Mouse (Mus musculus): ENCODE measurements at regions not wholly inside any gene's neighbourhood (a gene's known extent, or its start where the extent isn't known, plus 50 kb on each side); places are given as distances from the start of the nearest gene placed in this dataset.
"Not testable (repeated sequence)": the region's sequence is repeated elsewhere in the genome, so short reads cannot be mapped to it uniquely, and the experiment has no call there.

DNA sequence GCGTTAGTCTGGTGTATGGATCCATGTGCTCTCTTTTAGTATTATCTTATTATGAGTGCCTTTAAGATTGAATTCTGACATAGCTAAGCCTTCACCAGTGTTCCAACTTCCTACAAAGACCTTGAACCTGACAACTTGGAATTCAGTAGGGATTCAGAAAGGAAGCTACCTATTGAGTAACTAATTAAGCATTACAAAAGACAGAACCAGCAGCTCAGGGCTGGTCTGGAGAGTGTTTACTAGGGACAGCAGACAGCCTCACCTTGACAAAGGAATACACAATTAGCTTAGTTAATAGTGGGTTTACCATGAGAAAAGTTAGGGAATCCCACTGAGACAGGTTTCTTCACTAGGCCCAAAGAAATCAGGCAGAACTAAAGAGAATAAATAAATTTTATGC lies 202.6 kb upstream of the Cntn5 start:
- 86% methylated on average over 1 of the region's 1 CpGs for WGBS
- not testable (repeated sequence) for H3K36me3 ChIP-seq (ENCODE audit: control insufficient read depth, insufficient read depth, low read length); H3K4me2 ChIP-seq (ENCODE audit: low read depth, low read length); H3K27me3 ChIP-seq (ENCODE audit: control insufficient read depth, insufficient read depth, low read length); H3K4me3 ChIP-seq (replicated peaks; ENCODE audit: low read length); H3K9ac ChIP-seq (ENCODE audit: low read length); H3K4me1 ChIP-seq (ENCODE audit: control insufficient read depth, insufficient read depth, low read length); H3K9me3 ChIP-seq (replicated peaks; ENCODE audit: control insufficient read depth, low read length); H3K27ac ChIP-seq (ENCODE audit: low read length); ATAC-seq (ENCODE audit: insufficient read depth, low FRiP score)

DNA sequence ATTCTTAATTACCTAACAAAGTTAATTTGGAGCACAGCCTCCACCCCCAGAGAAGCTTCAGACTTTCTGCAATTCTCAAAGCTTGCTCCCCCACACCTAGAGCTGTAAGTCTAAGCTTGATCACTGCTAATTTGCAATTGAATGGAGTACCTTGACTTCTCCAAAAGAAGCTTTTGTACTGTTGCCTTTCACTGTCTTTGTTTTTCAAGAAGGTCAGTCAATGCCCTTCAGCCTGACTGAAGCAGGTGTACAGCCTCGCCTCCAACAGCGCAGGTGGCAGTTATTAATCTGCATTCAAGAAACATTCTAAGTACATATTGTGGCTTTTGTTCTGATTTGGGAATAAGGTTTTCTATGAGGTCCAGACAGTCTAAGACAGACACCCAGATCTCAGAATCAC lies 201.7 kb upstream of the Cntn5 start:
- Histone ChIP-seq H3K27ac (ENCODE audit: low read length) (no peak overlapping the region), H3K36me3 (ENCODE audit: control insufficient read depth, insufficient read depth, low read length) (no peaks in the 10 kb centered on the region), H3K4me1 (ENCODE audit: control insufficient read depth, insufficient read depth, low read length) (no peaks in the 10 kb centered on the region), H3K9me3 (replicated peaks; ENCODE audit: control insufficient read depth, low read length) (no peaks in the 10 kb centered on the region), H3K4me3 (replicated peaks; ENCODE audit: low read length) (no peak overlapping the region), H3K27me3 (ENCODE audit: control insufficient read depth, insufficient read depth, low read length) (no peaks in the 10 kb centered on the region), H3K9ac (ENCODE audit: low read length) (no peak overlapping the region), H3K4me2 (ENCODE audit: low read depth, low read length) (no peak overlapping the region)
- no peak for ATAC-seq (ENCODE audit: insufficient read depth, low FRiP score)
- WGBS, result 96% methylated on average over 2 of the region's 2 CpGs

DNA sequence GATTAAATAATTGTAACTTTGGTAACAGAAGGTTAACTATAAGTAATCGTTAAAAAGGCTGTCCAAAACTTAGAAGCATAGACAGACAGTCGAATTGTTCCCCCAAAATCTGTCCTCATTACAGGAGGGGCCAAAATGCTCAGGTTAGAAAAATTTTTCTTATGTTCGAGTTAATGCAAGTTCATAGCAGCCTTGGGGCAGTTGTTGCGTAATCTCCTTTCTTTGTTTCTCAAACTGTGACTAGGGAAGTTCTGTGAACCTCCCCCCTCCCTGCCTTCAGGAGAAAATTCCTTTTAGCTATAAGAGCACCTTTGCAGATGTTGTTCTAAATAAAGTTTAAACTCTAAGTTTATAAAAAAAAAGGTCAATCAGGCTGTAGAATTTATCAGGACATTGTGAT lies 198.9 kb upstream of the Cntn5 start:
- WGBS, result 71% methylated on average over 4 of the region's 4 CpGs

DNA sequence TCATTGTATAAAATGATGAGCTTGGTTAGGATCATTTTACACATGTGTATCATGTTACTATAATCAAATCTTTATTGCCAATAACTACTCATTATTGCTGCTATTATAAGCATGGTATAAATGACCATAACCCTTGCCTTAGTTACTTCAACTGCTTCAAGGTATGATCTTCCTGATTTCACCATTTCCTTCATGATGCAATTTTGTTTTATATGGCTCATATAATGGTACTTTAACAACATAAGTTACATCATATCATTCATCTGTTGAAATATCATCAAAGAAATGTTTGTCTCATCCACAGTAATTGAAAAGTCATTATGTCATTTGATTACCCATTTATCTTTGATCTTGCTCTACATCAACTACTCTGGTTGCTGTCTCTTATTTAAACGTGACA lies 188.3 kb upstream of the Cntn5 start:
- no peaks in the 10 kb centered on the region for H3K4me1 ChIP-seq (ENCODE audit: control insufficient read depth, insufficient read depth, low read length)
- no peaks in the 10 kb centered on the region for H3K9me3 ChIP-seq (replicated peaks; ENCODE audit: control insufficient read depth, low read length)
- no peak for ATAC-seq (ENCODE audit: insufficient read depth, low FRiP score)
- no peak overlapping the region for H3K9ac ChIP-seq (ENCODE audit: low read length)
- no peaks in the 10 kb centered on the region for H3K36me3 ChIP-seq (ENCODE audit: control insufficient read depth, insufficient read depth, low read length)
- H3K4me3 ChIP-seq (replicated peaks; ENCODE audit: low read length), result no peak overlapping the region
- no peaks in the 10 kb centered on the region for H3K27me3 ChIP-seq (ENCODE audit: control insufficient read depth, insufficient read depth, low read length)
- H3K4me2 ChIP-seq (ENCODE audit: low read depth, low read length), result no peak overlapping the region
- H3K27ac ChIP-seq (ENCODE audit: low read length), result no peak overlapping the region
- 74% methylated on average over 1 of the region's 1 CpGs for WGBS

More for the DNA sequence above, 198.9 kb upstream of the Cntn5 start:
- H3K4me2 ChIP-seq (ENCODE audit: low read depth, low read length), result no peak overlapping the region
- H3K9ac ChIP-seq (ENCODE audit: low read length), result no peak overlapping the region
- ATAC-seq (ENCODE audit: insufficient read depth, low FRiP score), result no peak
- no peaks in the 10 kb centered on the region for H3K4me1 ChIP-seq (ENCODE audit: control insufficient read depth, insufficient read depth, low read length)
- H3K36me3 ChIP-seq (ENCODE audit: control insufficient read depth, insufficient read depth, low read length), result no peaks in the 10 kb centered on the region
- no peak overlapping the region for H3K4me3 ChIP-seq (replicated peaks; ENCODE audit: low read length)
- H3K27ac ChIP-seq (ENCODE audit: low read length), result no peak overlapping the region
- no peaks in the 10 kb centered on the region for H3K27me3 ChIP-seq (ENCODE audit: control insufficient read depth, insufficient read depth, low read length)
- H3K9me3 ChIP-seq (replicated peaks; ENCODE audit: control insufficient read depth, low read length), result no peaks in the 10 kb centered on the region

DNA sequence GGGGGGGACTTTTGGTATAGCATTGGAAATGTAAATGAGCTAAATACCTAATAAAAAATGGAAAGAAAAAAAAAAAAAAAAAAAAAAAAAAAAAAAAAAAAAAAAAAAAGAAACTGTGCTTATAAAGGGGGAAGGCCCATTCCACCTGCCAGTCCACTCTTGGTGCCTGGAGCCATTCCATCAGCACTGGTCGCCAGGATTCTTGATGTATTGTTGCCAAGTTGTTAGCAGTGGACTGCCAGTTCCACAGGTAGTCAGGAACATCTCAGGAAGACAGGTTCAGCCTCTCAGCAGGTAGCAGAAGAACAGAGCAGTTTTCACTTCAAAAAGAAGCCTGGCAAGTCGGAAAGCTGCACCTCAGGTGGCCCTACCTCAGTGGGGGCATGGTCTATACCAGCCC lies 162.6 kb upstream of the Cntn5 start:
- not testable (repeated sequence) for H3K4me2 ChIP-seq (ENCODE audit: low read depth, low read length); H3K4me3 ChIP-seq (replicated peaks; ENCODE audit: low read length); H3K36me3 ChIP-seq (ENCODE audit: control insufficient read depth, insufficient read depth, low read length); H3K27ac ChIP-seq (ENCODE audit: low read length); ATAC-seq (ENCODE audit: insufficient read depth, low FRiP score); H3K9me3 ChIP-seq (replicated peaks; ENCODE audit: control insufficient read depth, low read length); H3K9ac ChIP-seq (ENCODE audit: low read length); H3K27me3 ChIP-seq (ENCODE audit: control insufficient read depth, insufficient read depth, low read length); H3K4me1 ChIP-seq (ENCODE audit: control insufficient read depth, insufficient read depth, low read length)
- 42% methylated on average over 2 of the region's 2 CpGs for WGBS

DNA sequence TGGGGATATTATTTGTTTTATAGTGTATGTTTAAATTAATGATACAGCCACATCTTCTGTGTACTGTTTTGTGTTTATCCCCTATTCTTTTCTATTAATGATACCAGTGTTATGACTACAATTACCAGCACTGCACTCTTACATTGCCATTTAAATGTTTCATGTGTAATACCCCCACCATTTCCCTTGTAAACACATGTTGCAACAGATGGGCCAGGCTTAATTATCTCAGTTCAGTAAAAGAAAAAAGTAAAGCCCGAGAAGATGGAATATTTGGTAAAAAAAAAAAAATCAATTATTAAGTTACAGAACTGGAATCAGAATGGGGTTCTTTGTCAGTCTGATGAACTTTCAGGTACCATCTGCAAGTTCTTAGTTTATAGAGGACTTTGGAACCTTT lies 158.3 kb upstream of the Cntn5 start:
- ATAC-seq (ENCODE audit: insufficient read depth, low FRiP score), result no peak
- H3K4me2 ChIP-seq (ENCODE audit: low read depth, low read length), result no peak overlapping the region
- H3K9me3 ChIP-seq (replicated peaks; ENCODE audit: control insufficient read depth, low read length), result no peaks in the 10 kb centered on the region
- no peak overlapping the region for H3K27ac ChIP-seq (ENCODE audit: low read length)
- no peak overlapping the region for H3K4me3 ChIP-seq (replicated peaks; ENCODE audit: low read length)
- H3K9ac ChIP-seq (ENCODE audit: low read length), result no peak overlapping the region
- H3K36me3 ChIP-seq (ENCODE audit: control insufficient read depth, insufficient read depth, low read length), result no peaks in the 10 kb centered on the region
- WGBS, result 67% methylated on average over 1 of the region's 1 CpGs
- no peaks in the 10 kb centered on the region for H3K4me1 ChIP-seq (ENCODE audit: control insufficient read depth, insufficient read depth, low read length)
- no peaks in the 10 kb centered on the region for H3K27me3 ChIP-seq (ENCODE audit: control insufficient read depth, insufficient read depth, low read length)

All from stomach, embryonic 16.5 days (tissue).